Mouse (Mus musculus) hindbrain, embryonic 10.5 days (tissue): Measurements from ENCODE around the gene Fank1. TPM values are rescaled to one million over a fixed set of nuclear protein-coding genes. Genes with fewer than 3 reads are reported as not detected.

ENCODE experiments used
- DNase-seq: peaks from one replicate; pipeline ENCODE4 v3.0.0-alpha.2; 2017; ENCODE audit warnings: low spot score
- H3K27ac ChIP-seq: fragments of 300-500 bp; sonication (generic); 2 replicates; pipeline ENCODE4 v1.5.1; 2016; ENCODE audit warnings: mild to moderate bottlenecking, moderate library complexity
- H3K27me3 ChIP-seq: fragments of 300-500 bp; sonication (generic); 2 replicates; pipeline ENCODE4 v1.6.1; 2016; ENCODE audit warnings: mild to moderate bottlenecking; ENCODE audit not compliant: poor library complexity, insufficient read depth, severe bottlenecking
- H3K36me3 ChIP-seq: fragments of 300-500 bp; sonication (generic); 2 replicates; pipeline ENCODE4 v1.6.1; 2016; ENCODE audit warnings: mild to moderate bottlenecking, moderate library complexity
- H3K4me1 ChIP-seq: fragments of 300-500 bp; sonication (generic); replicated peaks from 2 replicates; pipeline ENCODE4 v1.6.1; 2016; ENCODE audit warnings: mild to moderate bottlenecking
- H3K4me3 ChIP-seq: fragments of 300-500 bp; sonication (generic); 2 replicates; pipeline ENCODE4 v1.5.1; 2016; ENCODE audit warnings: mild to moderate bottlenecking, moderate library complexity
- H3K9me3 ChIP-seq: fragments of 300-500 bp; sonication (generic); 2 replicates; pipeline ENCODE4 v1.6.1; 2016; ENCODE audit warnings: mild to moderate bottlenecking, moderate library complexity
- WGBS: fragments of 180-500 bp; shearing (Covaris S2); methylation state at CpG from one replicate; pipeline ENCODE4 v1.1.7; 2016; 5-methylcytosine and 5-hydroxymethylcytosine counted together
- polyA plus RNA-seq: library from polyadenylated mRNA; unstranded; fragments of >200 nt; fragmentation: Nextera tagmentation; extraction: Ambion mirVana; gene quantifications from 2 replicates; pipeline ENCODE4 v1.2.1, GENCODE M21; 2016

Fank1 gene
- polyA plus RNA-seq, 1 experiment from 2014 or later: 3.0 TPM

DNA sequence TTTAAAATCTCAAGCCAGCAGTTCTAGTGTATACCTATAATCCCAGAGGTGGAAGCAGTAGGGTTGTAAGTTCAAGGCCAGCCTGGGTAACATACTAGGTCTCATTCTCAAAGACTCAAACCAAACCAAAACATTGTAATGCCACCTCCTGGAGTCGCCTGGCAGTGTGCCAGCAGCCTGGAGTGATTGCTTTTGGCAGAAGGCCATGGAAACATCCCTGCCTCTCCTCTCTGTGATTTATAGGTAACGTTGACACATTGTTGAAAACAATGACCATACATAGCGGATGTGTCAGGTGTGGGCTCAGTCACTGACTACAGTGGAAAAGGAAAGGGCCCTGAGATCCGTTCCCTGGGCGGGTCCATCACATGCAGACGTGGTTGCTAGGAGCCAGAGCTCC lies 25.2 kb downstream of the Fank1 start:
- H3K27me3 ChIP-seq: no peaks in the 10 kb centered on the region
- no peaks in the 10 kb centered on the region for H3K9me3 ChIP-seq
- no peak overlapping the region for H3K4me3 ChIP-seq
- H3K36me3 ChIP-seq: no peaks in the 10 kb centered on the region
- no peak for DNase-seq
- 0 out of 2 replicates have a peak, but pooled peaks cover 3% of the 10 kb centered on the region for H3K4me1 ChIP-seq
- no peak overlapping the region for H3K27ac ChIP-seq
- 81% methylated on average over 6 of the region's 6 CpGs for WGBS

DNA sequence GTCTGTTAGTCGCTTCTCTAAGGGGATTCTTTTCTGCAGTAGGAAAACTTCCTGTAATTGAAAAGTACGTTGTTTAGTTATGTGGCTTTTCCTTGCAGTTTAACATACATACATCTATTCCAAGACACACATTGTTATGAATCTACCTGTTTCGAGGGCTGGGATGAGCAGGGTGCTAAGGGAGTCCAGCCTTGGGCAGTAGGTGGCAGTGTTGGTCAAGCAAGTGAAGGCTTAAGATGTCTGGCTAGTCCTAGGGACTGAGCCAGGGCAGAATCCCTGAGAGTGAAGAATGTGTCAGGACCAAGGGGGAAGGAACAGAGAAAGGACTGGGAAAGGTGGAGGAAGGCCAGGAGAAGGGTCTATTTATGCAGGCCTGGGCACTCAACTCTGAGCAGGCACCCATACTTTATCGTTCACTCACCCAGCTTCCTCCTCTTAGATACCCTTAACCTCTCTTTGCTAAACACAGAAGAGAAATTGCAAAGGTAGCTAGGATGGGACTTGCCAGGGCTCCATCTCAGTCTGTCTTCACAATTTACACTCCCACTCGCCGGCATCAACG lies 29.0 kb downstream of the Fank1 start:
- H3K36me3 ChIP-seq: no peaks in the 10 kb centered on the region
- no peak overlapping the region for H3K27ac ChIP-seq
- H3K4me1 ChIP-seq: no peaks in the 10 kb centered on the region
- 59% methylated on average over 7 of the region's 7 CpGs for WGBS
- H3K27me3 ChIP-seq: no peaks in the 10 kb centered on the region
- H3K9me3 ChIP-seq: no peaks in the 10 kb centered on the region
- no peak overlapping the region for H3K4me3 ChIP-seq
- peak; percentile 57 for DNase-seq

DNA sequence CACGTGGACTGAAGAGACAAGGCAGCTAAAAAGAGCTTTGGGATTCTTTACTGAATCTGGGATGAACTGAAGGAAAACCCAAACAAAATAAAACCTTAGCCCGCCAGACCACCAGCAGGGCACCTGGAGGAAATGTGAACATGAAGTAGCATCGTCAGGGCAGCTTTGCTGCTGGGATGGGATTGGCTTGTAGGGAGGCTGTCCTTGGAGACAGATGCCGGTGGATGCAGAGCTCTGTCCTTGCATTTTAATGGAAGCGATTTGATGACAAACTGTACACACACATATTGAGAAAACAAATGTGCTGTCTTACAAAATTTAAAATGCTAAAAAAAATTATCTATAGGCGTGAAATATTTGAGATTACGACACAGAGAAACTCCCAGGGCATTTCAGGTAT lies 36.3 kb downstream of the Fank1 start:
- H3K27me3 ChIP-seq: no peaks in the 10 kb centered on the region
- no peak overlapping the region for H3K27ac ChIP-seq
- H3K9me3 ChIP-seq: no peaks in the 10 kb centered on the region
- WGBS: 79% methylated on average over 7 of the region's 7 CpGs
- no peaks in the 10 kb centered on the region for H3K36me3 ChIP-seq
- H3K4me3 ChIP-seq: no peak overlapping the region
- H3K4me1 ChIP-seq: no peaks in the 10 kb centered on the region
- DNase-seq: no peak

DNA sequence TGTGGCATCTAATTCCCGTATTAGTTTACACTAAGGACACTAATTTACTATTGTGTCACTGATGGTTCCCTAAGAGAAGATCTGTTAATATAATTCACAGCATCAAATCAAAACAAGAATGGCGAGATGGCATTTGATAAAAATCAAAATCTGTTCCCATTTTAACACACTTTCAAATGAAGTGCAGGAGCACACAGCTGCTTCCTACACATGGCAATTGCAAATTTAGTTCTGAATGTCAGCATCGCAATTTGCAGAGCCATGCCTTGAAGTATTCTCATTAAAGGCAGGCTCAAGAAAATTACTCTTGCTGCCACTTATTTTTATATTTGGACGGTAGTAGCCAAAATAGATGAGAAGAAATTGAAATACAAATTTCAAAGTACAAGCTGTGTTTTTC lies 36.7 kb downstream of the Fank1 start:
- WGBS: 90% methylated on average over 4 of the region's 4 CpGs
- Histone ChIP-seq H3K27me3 (no peaks in the 10 kb centered on the region), H3K36me3 (no peaks in the 10 kb centered on the region), H3K9me3 (no peaks in the 10 kb centered on the region), H3K27ac (no peak overlapping the region), H3K4me3 (no peak overlapping the region), H3K4me1 (no peaks in the 10 kb centered on the region)
- DNase-seq: no peak

- no peaks in the 10 kb centered on the region for H3K36me3 ChIP-seq
- no peaks in the 10 kb centered on the region for H3K4me1 ChIP-seq
- DNase-seq: no peak
- WGBS: 88% methylated on average over 6 of the region's 6 CpGs
- peaks cover 2% of the 10 kb centered on the region; the same call in 1 of the 2 replicates for H3K9me3 ChIP-seq
- no peak overlapping the region for H3K27ac ChIP-seq
- no peak overlapping the region for H3K4me3 ChIP-seq
- H3K27me3 ChIP-seq: no peaks in the 10 kb centered on the region
Measured at GRCm38 (mm10) chr7:133823751-133824150, 47.1 kb downstream of the Fank1 start.

DNA sequence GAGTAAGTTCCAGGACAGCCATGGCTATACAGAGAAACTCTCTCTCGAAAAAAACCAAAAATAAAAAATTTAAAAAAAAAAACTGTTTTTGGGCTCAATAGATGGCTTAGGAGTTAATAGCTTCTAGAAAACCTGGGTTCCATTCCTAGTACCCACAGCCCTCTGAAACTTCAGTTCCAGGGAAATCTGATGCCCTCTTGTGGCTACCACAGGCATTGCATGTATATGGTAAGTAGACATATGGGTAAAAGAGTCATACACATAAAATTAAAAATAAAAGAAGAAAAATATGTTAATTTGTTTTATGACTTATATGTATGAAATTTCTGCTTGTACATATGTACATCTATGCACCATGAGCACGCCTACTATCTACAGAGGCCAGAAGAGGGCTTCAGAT lies 47.9 kb downstream of the Fank1 start:
- Histone ChIP-seq H3K36me3 (no peaks in the 10 kb centered on the region), H3K4me1 (no peaks in the 10 kb centered on the region), H3K27me3 (no peaks in the 10 kb centered on the region), H3K4me3 (no peak overlapping the region), H3K27ac (no peak overlapping the region), H3K9me3 (peaks cover 2% of the 10 kb centered on the region; the same call in 1 of the 2 replicates)
- WGBS: 90% methylated on average over 2 of the region's 2 CpGs
- DNase-seq: no peak

- no peak overlapping the region for H3K4me3 ChIP-seq
- DNase-seq: no peak
- peaks cover 2% of the 10 kb centered on the region; the same call in 1 of the 2 replicates for H3K9me3 ChIP-seq
- H3K27me3 ChIP-seq: no peaks in the 10 kb centered on the region
- H3K36me3 ChIP-seq: no peaks in the 10 kb centered on the region
- no peak overlapping the region for H3K27ac ChIP-seq
- 68% methylated on average over 4 of the region's 4 CpGs for WGBS
- H3K4me1 ChIP-seq: no peaks in the 10 kb centered on the region
Measured at GRCm38 (mm10) chr7:133828514-133828913, 51.9 kb downstream of the Fank1 start.

GRCm38 (mm10) chr7:133829579-133829978 lies 52.9 kb downstream of the Fank1 start:
- no peaks in the 10 kb centered on the region for H3K36me3 ChIP-seq
- DNase-seq: no peak
- no peak overlapping the region for H3K27ac ChIP-seq
- no peaks in the 10 kb centered on the region for H3K4me1 ChIP-seq
- no peaks in the 10 kb centered on the region for H3K9me3 ChIP-seq
- 76% methylated on average over 7 of the region's 7 CpGs for WGBS
- no peaks in the 10 kb centered on the region for H3K27me3 ChIP-seq
- H3K4me3 ChIP-seq: no peak overlapping the region

DNA sequence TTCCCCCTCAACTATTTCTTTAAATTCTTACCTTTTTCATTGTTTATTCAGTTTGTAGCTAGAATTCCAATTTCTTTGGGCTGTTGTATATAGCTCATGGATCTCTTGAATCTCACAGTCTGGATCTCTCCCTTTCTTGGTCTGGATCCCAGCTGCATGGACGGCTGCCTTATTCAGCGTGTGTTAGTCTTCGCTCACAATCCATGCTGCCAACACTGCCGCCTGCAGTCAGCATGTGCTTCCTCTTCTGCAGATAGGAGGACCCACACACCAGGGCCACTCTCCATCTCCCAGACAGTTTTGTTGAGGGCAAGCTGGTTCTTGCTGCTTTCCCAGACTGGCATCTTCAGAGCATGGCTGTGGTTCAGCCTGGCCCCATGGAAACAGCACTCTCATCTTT lies 62.9 kb downstream of the Fank1 start:
- Histone ChIP-seq H3K36me3 (no peaks in the 10 kb centered on the region), H3K27me3 (no peaks in the 10 kb centered on the region), H3K4me1 (no peaks in the 10 kb centered on the region), H3K9me3 (no peaks in the 10 kb centered on the region), H3K27ac (no peak overlapping the region), H3K4me3 (no peak overlapping the region)
- WGBS: 77% methylated on average over 4 of the region's 4 CpGs
- no peak for DNase-seq

- Histone ChIP-seq H3K36me3 (no peaks in the 10 kb centered on the region), H3K9me3 (no peaks in the 10 kb centered on the region), H3K27me3 (no peaks in the 10 kb centered on the region), H3K27ac (no peak overlapping the region), H3K4me1 (no peaks in the 10 kb centered on the region), H3K4me3 (no peak overlapping the region)
- no peak for DNase-seq
- 85% methylated on average over 6 of the region's 6 CpGs for WGBS
Measured at GRCm38 (mm10) chr7:133842079-133842478, 65.4 kb downstream of the Fank1 start.

GRCm38 (mm10) chr7:133847175-133847574 lies 70.5 kb downstream of the Fank1 start:
- WGBS: 20% methylated on average over 1 of the region's 1 CpGs
- H3K27me3 ChIP-seq: no peaks in the 10 kb centered on the region
- no peaks in the 10 kb centered on the region for H3K36me3 ChIP-seq
- no peaks in the 10 kb centered on the region for H3K9me3 ChIP-seq
- DNase-seq: peak; percentile 13
- 0 out of 2 replicates have a peak, but pooled peaks cover 4% of the 10 kb centered on the region for H3K4me1 ChIP-seq
- no peak overlapping the region for H3K27ac ChIP-seq
- H3K4me3 ChIP-seq: no peak overlapping the region

- 68% methylated on average over 2 of the region's 2 CpGs for WGBS
- DNase-seq: no peak
- Histone ChIP-seq H3K27ac (no peak overlapping the region), H3K4me1 (0 out of 2 replicates have a peak, but pooled peaks cover 4% of the 10 kb centered on the region), H3K4me3 (no peak overlapping the region), H3K36me3 (no peaks in the 10 kb centered on the region), H3K27me3 (no peaks in the 10 kb centered on the region), H3K9me3 (no peaks in the 10 kb centered on the region)
Measured at GRCm38 (mm10) chr7:133848180-133848579, 71.5 kb downstream of the Fank1 start.

- H3K4me3 ChIP-seq: no peak overlapping the region
- 0 out of 2 replicates have a peak, but pooled peaks cover 4% of the 10 kb centered on the region for H3K4me1 ChIP-seq
- no peaks in the 10 kb centered on the region for H3K9me3 ChIP-seq
- H3K36me3 ChIP-seq: no peaks in the 10 kb centered on the region
- DNase-seq: no peak
- no peak overlapping the region for H3K27ac ChIP-seq
- no peaks in the 10 kb centered on the region for H3K27me3 ChIP-seq
Measured at GRCm38 (mm10) chr7:133850735-133851134, 74.1 kb downstream of the Fank1 start.

GRCm38 (mm10) chr7:133856278-133856677 lies 79.6 kb downstream of the Fank1 start:
- H3K4me1 ChIP-seq: no peaks in the 10 kb centered on the region
- WGBS: 21% methylated on average over 3 of the region's 3 CpGs
- H3K36me3 ChIP-seq: no peaks in the 10 kb centered on the region
- no peak overlapping the region for H3K27ac ChIP-seq
- no peaks in the 10 kb centered on the region for H3K9me3 ChIP-seq
- no peak overlapping the region for H3K4me3 ChIP-seq
- H3K27me3 ChIP-seq: no peaks in the 10 kb centered on the region
- DNase-seq: peak; percentile 74
